Mouse (Mus musculus) neural tube, embryonic 15.5 days (tissue): ENCODE measurements at regions not wholly inside any gene's neighbourhood (a gene's known extent, or its start where the extent isn't known, plus 50 kb on each side); places are given as distances from the start of the nearest gene placed in this dataset.

Source experiments
- ATAC-seq: fragments of 200-750 bp; cut with Nextera tagmentation; 2 replicates; pipeline ENCODE4 v1.8.0; 2017; ENCODE audit warnings: mild to moderate bottlenecking, moderate TSS enrichment, moderate library complexity; ENCODE audit not compliant: low FRiP score
- H3K27ac ChIP-seq: fragments of 300-500 bp; sonication (generic); replicated peaks from 2 replicates; pipeline ENCODE4 v1.5.1; 2015; ENCODE audit warnings: mild to moderate bottlenecking, inconsistent platforms
- H3K27me3 ChIP-seq: fragments of 300-500 bp; sonication (generic); replicated peaks from 2 replicates; pipeline ENCODE4 v1.6.1; 2015; ENCODE audit warnings: inconsistent platforms
- H3K36me3 ChIP-seq: fragments of 300-500 bp; sonication (generic); 2 replicates; pipeline ENCODE4 v1.6.1; 2015; ENCODE audit warnings: inconsistent platforms
- H3K4me1 ChIP-seq: fragments of 300-500 bp; sonication (generic); 2 replicates; pipeline ENCODE4 v1.6.1; 2015; ENCODE audit warnings: inconsistent platforms
- H3K4me2 ChIP-seq: fragments of 300-500 bp; sonication (generic); 2 replicates; pipeline ENCODE4 v1.6.1; 2015; ENCODE audit warnings: inconsistent platforms, mild to moderate bottlenecking, moderate library complexity
- H3K4me3 ChIP-seq: fragments of 300-500 bp; sonication (generic); replicated peaks from 2 replicates; pipeline ENCODE4 v1.5.1; 2015; ENCODE audit warnings: mild to moderate bottlenecking, inconsistent platforms
- H3K9ac ChIP-seq: fragments of 300-500 bp; sonication (generic); replicated peaks from 2 replicates; pipeline ENCODE4 v1.6.1; 2015; ENCODE audit warnings: mild to moderate bottlenecking, inconsistent platforms
- H3K9me3 ChIP-seq: fragments of 300-500 bp; sonication (generic); replicated peaks from 2 replicates; pipeline ENCODE4 v1.6.1; 2016; ENCODE audit warnings: inconsistent platforms
- WGBS: fragments of 180-500 bp; shearing (Covaris S2); methylation state at CpG from one replicate; pipeline ENCODE4 v1.1.7; 2015; ENCODE audit warnings: mixed read lengths; 5-methylcytosine and 5-hydroxymethylcytosine counted together

- 77% methylated on average over 9 of the region's 9 CpGs for WGBS
- ATAC-seq: no peak
- H3K9me3 ChIP-seq: no peaks in the 10 kb centered on the region
- no peaks in the 10 kb centered on the region for H3K4me1 ChIP-seq
- no peak overlapping the region for H3K27ac ChIP-seq
- no peaks in the 10 kb centered on the region for H3K27me3 ChIP-seq
- no peaks in the 10 kb centered on the region for H3K36me3 ChIP-seq
- no peak overlapping the region for H3K4me3 ChIP-seq
- no peak overlapping the region for H3K4me2 ChIP-seq
- no peak overlapping the region for H3K9ac ChIP-seq
Measured at GRCm38 (mm10) chr13:110600377-110600776, 205.5 kb downstream of the Plk2 start.

- H3K4me1 ChIP-seq: no peaks in the 10 kb centered on the region
Measured at GRCm38 (mm10) chr13:110601352-110601751, 206.5 kb downstream of the Plk2 start.

GRCm38 (mm10) chr13:110601840-110602239, 207.0 kb downstream of the Plk2 start:
- H3K9me3 ChIP-seq: no peaks in the 10 kb centered on the region
- no peaks in the 10 kb centered on the region for H3K27me3 ChIP-seq
- ATAC-seq: no peak
- no peaks in the 10 kb centered on the region for H3K4me1 ChIP-seq
- H3K4me3 ChIP-seq: no peak overlapping the region
- H3K9ac ChIP-seq: no peak overlapping the region
- 83% methylated on average over 6 of the region's 6 CpGs for WGBS
- no peak overlapping the region for H3K27ac ChIP-seq
- H3K4me2 ChIP-seq: no peak overlapping the region
- H3K36me3 ChIP-seq: no peaks in the 10 kb centered on the region

More at GRCm38 (mm10) chr13:110601352-110601751, 206.5 kb downstream of the Plk2 start:
- Histone ChIP-seq H3K27ac (no peak overlapping the region), H3K27me3 (no peaks in the 10 kb centered on the region), H3K9ac (no peak overlapping the region), H3K4me3 (no peak overlapping the region), H3K9me3 (no peaks in the 10 kb centered on the region), H3K36me3 (no peaks in the 10 kb centered on the region), H3K4me2 (no peak overlapping the region)
- ATAC-seq: no peak
- WGBS: 59% methylated on average over 5 of the region's 5 CpGs

GRCm38 (mm10) chr13:110602894-110603293, 208.0 kb downstream of the Plk2 start:
- no peaks in the 10 kb centered on the region for H3K4me1 ChIP-seq
- 90% methylated on average over 1 of the region's 1 CpGs for WGBS
- no peak overlapping the region for H3K4me2 ChIP-seq
- no peak overlapping the region for H3K9ac ChIP-seq
- H3K27me3 ChIP-seq: no peaks in the 10 kb centered on the region
- ATAC-seq: no peak
- no peaks in the 10 kb centered on the region for H3K36me3 ChIP-seq
- H3K4me3 ChIP-seq: no peak overlapping the region
- H3K9me3 ChIP-seq: no peaks in the 10 kb centered on the region
- H3K27ac ChIP-seq: no peak overlapping the region

GRCm38 (mm10) chr13:110619010-110619409, 224.2 kb downstream of the Plk2 start:
- Histone ChIP-seq H3K27me3 (no peaks in the 10 kb centered on the region), H3K9ac (no peak overlapping the region), H3K4me3 (no peak overlapping the region), H3K4me1 (no peaks in the 10 kb centered on the region), H3K4me2 (no peak overlapping the region), H3K27ac (no peak overlapping the region), H3K9me3 (no peaks in the 10 kb centered on the region), H3K36me3 (no peaks in the 10 kb centered on the region)
- no peak for ATAC-seq
- WGBS: 83% methylated on average over 6 of the region's 6 CpGs

- Histone ChIP-seq H3K27ac (no peak overlapping the region), H3K4me2 (no peak overlapping the region), H3K9ac (no peak overlapping the region), H3K9me3 (no peaks in the 10 kb centered on the region), H3K4me1 (no peaks in the 10 kb centered on the region), H3K27me3 (no peaks in the 10 kb centered on the region), H3K4me3 (no peak overlapping the region), H3K36me3 (no peaks in the 10 kb centered on the region)
- ATAC-seq: no peak
- 78% methylated on average over 6 of the region's 6 CpGs for WGBS
Measured at GRCm38 (mm10) chr13:110627136-110627535, 232.3 kb downstream of the Plk2 start.

- ATAC-seq: no peak
- H3K4me2 ChIP-seq: no peak overlapping the region
- no peaks in the 10 kb centered on the region for H3K36me3 ChIP-seq
- H3K27me3 ChIP-seq: no peaks in the 10 kb centered on the region
- no peaks in the 10 kb centered on the region for H3K9me3 ChIP-seq
- no peak overlapping the region for H3K27ac ChIP-seq
- no peaks in the 10 kb centered on the region for H3K4me1 ChIP-seq
- no peak overlapping the region for H3K4me3 ChIP-seq
- H3K9ac ChIP-seq: no peak overlapping the region
- 50% methylated on average over 9 of the region's 9 CpGs for WGBS
Measured at GRCm38 (mm10) chr13:110627732-110628131, 232.9 kb downstream of the Plk2 start.

GRCm38 (mm10) chr13:110628201-110628600, 233.4 kb downstream of the Plk2 start:
- no peak overlapping the region for H3K4me2 ChIP-seq
- H3K4me1 ChIP-seq: no peaks in the 10 kb centered on the region
- H3K4me3 ChIP-seq: no peak overlapping the region
- no peak overlapping the region for H3K9ac ChIP-seq
- no peaks in the 10 kb centered on the region for H3K9me3 ChIP-seq
- no peaks in the 10 kb centered on the region for H3K27me3 ChIP-seq
- no peak overlapping the region for H3K27ac ChIP-seq
- no peak for ATAC-seq
- WGBS: 59% methylated on average over 1 of the region's 1 CpGs
- H3K36me3 ChIP-seq: no peaks in the 10 kb centered on the region

GRCm38 (mm10) chr13:110633261-110633781, 238.5 kb downstream of the Plk2 start:
- no peak overlapping the region for H3K27ac ChIP-seq
- no peak overlapping the region for H3K4me3 ChIP-seq
- no peak for ATAC-seq
- H3K9ac ChIP-seq: no peak overlapping the region
- H3K4me2 ChIP-seq: no peak overlapping the region
- H3K27me3 ChIP-seq: no peaks in the 10 kb centered on the region
- WGBS: 51% methylated on average over 3 of the region's 3 CpGs
- H3K4me1 ChIP-seq: no peaks in the 10 kb centered on the region
- no peaks in the 10 kb centered on the region for H3K9me3 ChIP-seq
- no peaks in the 10 kb centered on the region for H3K36me3 ChIP-seq

- H3K4me2 ChIP-seq: no peak overlapping the region
- no peaks in the 10 kb centered on the region for H3K4me1 ChIP-seq
- no peak overlapping the region for H3K4me3 ChIP-seq
- no peaks in the 10 kb centered on the region for H3K27me3 ChIP-seq
- no peaks in the 10 kb centered on the region for H3K36me3 ChIP-seq
- no peaks in the 10 kb centered on the region for H3K9me3 ChIP-seq
- no peak for ATAC-seq
- H3K9ac ChIP-seq: no peak overlapping the region
- no peak overlapping the region for H3K27ac ChIP-seq
- 52% methylated on average over 1 of the region's 1 CpGs for WGBS
Measured at GRCm38 (mm10) chr13:110633899-110634298, 239.1 kb downstream of the Plk2 start.

- Histone ChIP-seq H3K4me3 (no peak overlapping the region), H3K4me2 (peak overlapping the region; percentile 41; the same call in 1 of the 2 replicates), H3K36me3 (no peaks in the 10 kb centered on the region), H3K9me3 (no peaks in the 10 kb centered on the region), H3K27ac (no peak overlapping the region), H3K9ac (no peak overlapping the region), H3K27me3 (no peaks in the 10 kb centered on the region), H3K4me1 (peaks cover 8% of the 10 kb centered on the region)
- WGBS: 61% methylated on average over 3 of the region's 3 CpGs
- ATAC-seq: 0 out of 2 replicates have a peak, but pooled peaks have one; percentile 28
Measured at GRCm38 (mm10) chr13:110642792-110643191, 247.9 kb downstream of the Plk2 start.

GRCm38 (mm10) chr13:110643198-110643896, 248.5 kb downstream of the Plk2 start:
- peak; percentile 50; the same call in 1 of the 2 replicates for ATAC-seq
- H3K27ac ChIP-seq: 0 out of 2 replicates have a peak overlapping the region, but pooled peaks have one; percentile 11
- H3K4me3 ChIP-seq: no peak overlapping the region

More at GRCm38 (mm10) chr13:110643198-110643896, 248.5 kb downstream of the Plk2 start:
- Histone ChIP-seq H3K9me3 (no peaks in the 10 kb centered on the region), H3K9ac (no peak overlapping the region), H3K4me2 (peak overlapping the region; percentile 41), H3K36me3 (no peaks in the 10 kb centered on the region), H3K4me1 (peaks cover 8% of the 10 kb centered on the region), H3K27me3 (no peaks in the 10 kb centered on the region)
- WGBS: 27% methylated on average over 11 of the region's 11 CpGs
